Mouse (Mus musculus) lung, embryonic 14.5 days (tissue): ENCODE results near the gene Defa23. TPM values are rescaled to one million over a fixed set of nuclear protein-coding genes. Genes with fewer than 3 reads are reported as not detected.

Source experiments
- polyA plus RNA-seq: library from polyadenylated mRNA; unstranded; fragments of >200 nt; fragmentation: Nextera tagmentation; extraction: Ambion mirVana; gene quantifications from 2 replicates; pipeline ENCODE4 v1.2.1, GENCODE M21; 2014

The Defa23 gene
- polyA plus RNA-seq, 1 experiment from 2014 or later, result not detected

Other genes with a start within 250 kb of the Defa23 start
- gene Defb33, start 162.4 kb upstream of the Defa23 start, polyA plus RNA-seq, result not detected in 2 replicates
- gene Gm15056, start 152.4 kb upstream of the Defa23 start, polyA plus RNA-seq, result not detected in 2 replicates
- not detected in 2 replicates for gene Gm6040, start 133.0 kb upstream of the Defa23 start, polyA plus RNA-seq
- gene AY761185, start 110.3 kb upstream of the Defa23 start, polyA plus RNA-seq, result not detected in 2 replicates
- not detected in 2 replicates for gene Defa21, start 29.5 kb upstream of the Defa23 start, polyA plus RNA-seq
- gene Defa35, start 10.0 kb downstream of the Defa23 start, polyA plus RNA-seq, result not detected in 2 replicates
- gene Defa25, start 29.4 kb downstream of the Defa23 start, polyA plus RNA-seq, result not detected in 2 replicates
- not detected in 2 replicates for gene Gm14851, start 41.0 kb downstream of the Defa23 start, polyA plus RNA-seq
- gene Defa30, start 79.6 kb downstream of the Defa23 start, polyA plus RNA-seq, result not detected in 2 replicates
- not detected in 2 replicates for gene Defa22, start 107.2 kb downstream of the Defa23 start, polyA plus RNA-seq
- gene Defa31, start 136.6 kb downstream of the Defa23 start, polyA plus RNA-seq, result not detected in 2 replicates
- gene Gm15293, start 146.5 kb downstream of the Defa23 start, polyA plus RNA-seq, result not detected in 2 replicates
- not detected in 2 replicates for gene Gm15292, start 194.7 kb downstream of the Defa23 start, polyA plus RNA-seq